In genomic region chr3:95054481-95055260, GRCm38 (mm10) we compare ENCODE assay signal across 8 mouse cellular contexts. TPM values are rescaled to one million over a fixed set of nuclear protein-coding genes. Genes with fewer than 3 reads are reported as not detected.
A peak's percentile ranks its signal among the peaks of the same experiment; 100 is the strongest.
DNase-seq lines count a peak whose midpoint lies in the region; ATAC-seq lines count a peak whose summit lies in the region.
"Had no signal": no experiment of that assay in that cellular context is flagged by ENCODE, and none has a peak within 500 bp of the region (broad histone marks: within the 10 kb centered on the region; RNA-seq: fewer than 3 reads in every experiment).

No protein-coding gene starts in this region.

- H3K4me2 ChIP-seq in kidney, embryonic 14.5 days (replicated peaks; ENCODE audit: low read depth, low read length): no peak overlapping the region
- H3K4me2 ChIP-seq: neural tube, embryonic 13.5 days had no signal

- WGBS in kidney, embryonic 14.5 days: 47% methylated on average over 10 of the region's 10 CpGs

- H3K4me3 ChIP-seq in kidney, embryonic 14.5 days (ENCODE audit: low read length): no peak overlapping the region
- H3K4me3 ChIP-seq: neural tube, embryonic 13.5 days had no signal

- no peak for ATAC-seq in kidney, embryonic 14.5 days (ENCODE audit: low FRiP score, low TSS enrichment)

- H3K4me1 ChIP-seq in kidney, embryonic 14.5 days (ENCODE audit: control insufficient read depth, insufficient read depth, low read length): no peaks in the 10 kb centered on the region

- peak; percentile 17 for DNase-seq in kidney, adult 11 months
- peak; percentile 95 for DNase-seq in MEL-GATA-1-ER (ENCODE audit: extremely low read depth, low read depth)
- peak; percentile 56 for DNase-seq in adrenal gland, postnatal 25 days
- DNase-seq in forelimb bud, embryonic 11.5 days (ENCODE audit: low read depth, low spot score): peak; percentile 10
- DNase-seq in lung, postnatal 14 days: peak; percentile 10
- DNase-seq in layer of hippocampus, adult 9-11 months: no peak

- H3K9me3 ChIP-seq in kidney, embryonic 14.5 days (ENCODE audit: control insufficient read depth, low read length): no peaks in the 10 kb centered on the region
- H3K9me3 ChIP-seq: neural tube, embryonic 13.5 days had no signal

- no peak overlapping the region for H3K9ac ChIP-seq in kidney, embryonic 14.5 days (ENCODE audit: low read depth, low read length)
- H3K9ac ChIP-seq: neural tube, embryonic 13.5 days had no signal

- H3K27ac ChIP-seq in kidney, embryonic 14.5 days (ENCODE audit: low read depth, low read length): no peak overlapping the region
- H3K27ac ChIP-seq: neural tube, embryonic 13.5 days had no signal

- no peaks in the 10 kb centered on the region for H3K27me3 ChIP-seq in kidney, embryonic 14.5 days (ENCODE audit: control insufficient read depth, insufficient read depth, low read length)
- H3K27me3 ChIP-seq: neural tube, embryonic 13.5 days had no signal

- peaks cover 22% of the 10 kb centered on the region for H3K36me3 ChIP-seq in kidney, embryonic 14.5 days (ENCODE audit: control insufficient read depth, insufficient read depth, low read length)

RNA-seq across cellular contexts. Expression of gene Psmd4, which starts 12.3 kb away (rescaled TPM):
- polyA plus RNA-seq in kidney, embryonic 14.5 days (2014; fragmentation: Nextera tagmentation; extraction: Ambion mirVana): 261 and 286 TPM in 2 replicates
- 261 and 282 TPM in 2 replicates for total RNA-seq in adrenal gland, postnatal 25 days (2021)

RNA-seq across cellular contexts. Expression of gene Zfp687, which starts 39.4 kb away (rescaled TPM):
- polyA plus RNA-seq in kidney, embryonic 14.5 days (2014; fragmentation: Nextera tagmentation; extraction: Ambion mirVana): 28.7 and 38.1 TPM in 2 replicates
- total RNA-seq in adrenal gland, postnatal 25 days (2021): 25.6 and 44.9 TPM in 2 replicates

RNA-seq across cellular contexts. Expression of gene Pip5k1a, which starts 52.1 kb away (rescaled TPM):
- 16.9 and 22.8 TPM in 2 replicates for polyA plus RNA-seq in kidney, embryonic 14.5 days (2014; fragmentation: Nextera tagmentation; extraction: Ambion mirVana)
- total RNA-seq in adrenal gland, postnatal 25 days (2021): 39.5 and 43.1 TPM in 2 replicates

RNA-seq across cellular contexts. Expression of gene Vps72, which starts 56.2 kb away (rescaled TPM):
- polyA plus RNA-seq in kidney, embryonic 14.5 days (2014; fragmentation: Nextera tagmentation; extraction: Ambion mirVana): 182 and 190 TPM in 2 replicates
- total RNA-seq in adrenal gland, postnatal 25 days (2021): 68.4 and 72.5 TPM in 2 replicates
